Mouse (Mus musculus) cerebellum, postnatal 14 days (tissue): ENCODE measurements at regions not wholly inside any gene's neighbourhood (a gene's known extent, or its start where the extent isn't known, plus 50 kb on each side); places are given as distances from the start of the nearest gene placed in this dataset.

ENCODE experiments used
- DNase-seq, 2 experiments: peaks; one replicate each; pipeline ENCODE4 v3.0.0; 2021; ENCODE audit warnings: mixed read lengths in 2 of 2

GRCm38 (mm10) chr3:12954480-12954879, 1526.0 kb upstream of the Slc7a12 start:
- peak; percentile 15 to 47 for DNase-seq
